Mouse (Mus musculus) kidney, adult 11 months (tissue): ENCODE measurements around the gene Gm20738.
"Not testable (repeated sequence)": the region's sequence is repeated elsewhere in the genome, so short reads cannot be mapped to it uniquely, and the experiment has no call there.

Source experiments
- DNase-seq: peaks from one replicate; pipeline ENCODE4 v3.0.0; 2022

Gm20738 gene

GRCm38 (mm10) chrY:37957511-37957910, at the start of gene Gm20738:
Gene Gm20738, plus strand, starts transcription at chrY:37957811.
- not testable (repeated sequence) for DNase-seq
